Mouse (Mus musculus): ENCODE data around the gene Poldip3. TPM values are rescaled to one million over a fixed set of nuclear protein-coding genes. Genes with fewer than 3 reads are reported as not detected.

The Poldip3 gene
- total RNA-seq (2023): 184 to 196 TPM (median 190 TPM) in 4 replicates

DNA sequence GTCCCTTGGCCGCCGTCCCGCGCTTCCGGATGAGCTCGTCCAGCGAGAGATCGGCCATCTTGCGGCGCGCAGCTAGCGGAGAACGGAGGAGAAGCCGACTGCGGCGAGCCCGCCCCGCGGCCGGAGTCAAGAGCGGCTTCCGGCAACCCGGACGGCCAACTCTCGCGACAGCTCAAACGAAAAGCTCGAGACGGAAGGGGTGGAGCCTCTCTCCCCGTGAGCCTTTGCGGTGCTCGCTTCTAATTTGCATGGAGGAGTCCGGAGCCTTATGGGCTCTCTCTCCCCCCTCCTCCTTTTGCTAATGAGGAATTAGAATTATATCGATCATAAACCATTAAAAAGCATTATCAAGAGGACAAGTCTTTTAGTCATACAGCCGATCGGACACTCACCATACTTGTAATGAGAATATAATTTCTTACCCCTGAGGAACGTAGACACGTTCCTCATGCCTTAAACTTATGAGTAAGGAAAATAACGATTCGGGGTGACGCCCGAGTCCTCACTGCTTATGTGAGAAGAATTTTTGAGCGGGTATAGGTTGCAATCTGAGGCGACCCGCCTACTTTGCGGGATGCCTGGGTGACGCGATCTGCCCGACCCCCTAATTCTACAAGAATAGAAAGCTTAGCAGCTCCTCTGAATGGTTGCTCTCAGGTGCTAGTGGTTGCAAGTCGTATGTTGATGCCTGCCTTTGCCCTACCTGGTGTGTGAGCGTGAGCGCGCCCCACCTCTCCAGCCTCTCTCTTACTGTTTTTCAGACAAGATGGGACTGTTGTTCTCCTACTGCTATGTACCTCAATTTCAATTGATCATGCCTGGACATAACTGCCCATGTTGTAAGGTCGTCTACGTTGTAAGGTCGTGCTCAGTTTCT, at the start of gene Poldip3:
TSS of gene Poldip3 (minus strand) at position 189 of the 877 bp plus-strand sequence.

DNA sequence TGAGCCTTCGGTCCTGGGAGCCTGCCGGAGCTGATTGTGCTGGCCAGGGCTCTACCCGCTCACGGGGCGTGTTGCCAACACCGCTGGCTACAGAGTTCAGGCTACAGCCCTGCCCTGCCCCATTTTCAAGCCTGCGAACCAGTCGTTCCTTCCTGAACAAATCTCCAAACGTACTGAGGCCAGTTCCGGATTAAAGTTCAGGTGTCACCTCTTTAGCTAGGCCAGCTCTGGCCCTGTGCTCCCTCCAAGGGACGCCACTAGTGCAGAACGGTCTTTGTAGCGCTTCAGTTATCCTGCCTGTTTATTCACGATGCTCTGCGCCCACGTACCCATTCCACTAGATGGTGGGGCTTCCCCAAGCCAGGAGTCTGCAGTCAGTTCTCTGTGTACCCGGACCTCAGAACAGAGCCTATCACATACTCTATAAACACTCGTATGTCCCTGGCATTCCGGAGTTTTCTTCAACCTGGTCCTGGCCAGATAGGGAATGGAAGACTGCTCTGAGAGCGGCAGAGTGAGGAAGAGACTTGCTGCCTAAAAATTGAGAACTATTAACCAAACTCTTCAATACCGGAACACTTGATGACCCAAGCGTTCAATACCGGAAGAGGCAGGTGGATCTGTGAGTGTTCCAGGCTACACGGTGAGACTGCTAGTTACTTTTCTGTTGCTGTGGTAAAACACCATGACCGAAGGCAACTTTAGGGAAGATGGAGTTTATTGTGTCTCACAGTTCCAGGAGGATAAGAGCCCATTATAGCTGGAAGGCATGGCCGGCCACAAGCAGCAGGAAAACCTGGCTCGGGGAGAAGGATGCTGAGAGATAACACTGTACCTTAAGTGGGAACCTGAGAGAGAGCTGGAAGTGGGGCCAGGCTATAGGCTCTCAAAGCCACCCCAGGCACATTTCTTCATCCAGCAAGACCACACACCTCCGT, 23.6 kb upstream of the Poldip3 start, which contains the start of gene Cyb5r3:
TSS of gene Cyb5r3 (minus strand) at position 101 of the 938 bp plus-strand sequence.

DNA sequence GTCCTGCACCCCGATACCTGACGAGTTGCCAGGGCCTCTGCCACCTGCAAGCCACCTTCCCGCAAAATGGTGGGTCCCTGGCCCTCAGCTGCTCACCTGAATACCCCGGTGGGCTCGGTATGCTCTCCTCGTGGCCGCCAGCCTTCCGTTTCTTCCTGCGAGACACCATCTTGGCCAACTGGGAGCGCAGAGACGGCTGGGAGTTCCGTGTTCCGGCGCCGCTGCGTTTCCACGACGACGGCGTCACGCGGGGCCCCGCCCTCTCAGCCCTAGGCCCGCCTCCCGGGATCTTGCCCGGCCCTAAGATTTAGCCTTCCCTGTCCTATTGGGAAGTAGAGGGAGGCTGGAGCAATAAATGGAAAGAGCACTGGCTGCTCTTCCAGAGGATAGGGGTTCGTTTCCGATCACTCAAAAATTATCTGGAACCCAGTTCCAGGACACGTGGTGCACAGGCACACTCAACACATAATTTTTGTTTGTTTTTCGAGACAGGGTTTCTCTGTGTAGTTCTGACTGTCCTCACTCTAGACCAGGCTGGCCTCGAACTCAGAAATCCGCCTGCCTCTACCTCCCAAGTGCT, 26.5 kb downstream of the Poldip3 start, which contains the start of gene Rrp7a:
TSS of gene Rrp7a (minus strand) at position 236 of the 580 bp plus-strand sequence.

DNA sequence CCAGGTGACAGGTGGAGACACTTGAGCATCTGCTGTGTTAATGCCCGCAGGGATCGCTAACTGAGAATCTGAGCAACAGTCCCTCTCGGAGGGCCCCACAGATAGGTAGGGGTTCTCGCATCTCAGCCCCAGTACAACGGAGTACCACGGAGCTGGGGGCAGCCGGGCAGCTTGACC, 59.9 kb downstream of the Poldip3 start, which contains the start of gene Serhl:
TSS of gene Serhl (plus strand) at position 78 of the 177 bp plus-strand sequence.

Other genes with a start within 250 kb of the Poldip3 start
- 115 to 139 TPM (median 121 TPM) in 4 replicates for gene Tcf20, start 161.5 kb downstream of the Poldip3 start, total RNA-seq (2023)
- gene Nfam1, start 116.1 kb downstream of the Poldip3 start, total RNA-seq (2023): 31.1 to 37.3 TPM (median 33.4 TPM) in 4 replicates
- gene Serhl, start 59.9 kb downstream of the Poldip3 start, total RNA-seq (2023): 17.1 to 26.0 TPM (median 20.3 TPM) in 4 replicates
- 73.0 to 87.3 TPM (median 82.1 TPM) in 4 replicates for gene Rrp7a, start 26.6 kb downstream of the Poldip3 start, total RNA-seq (2023)
- gene Cyb5r3, start 23.2 kb upstream of the Poldip3 start, total RNA-seq (2023): 80.0 to 81.1 TPM (median 80.2 TPM) in 4 replicates
- gene A4galt, start 102.4 kb upstream of the Poldip3 start, total RNA-seq (2023): 0.46 TPM in 1 of 4 replicates, not detected in the others
- gene Arfgap3, start 200.9 kb upstream of the Poldip3 start, total RNA-seq (2023): 7.6 to 10.8 TPM (median 8.5 TPM) in 4 replicates